Mouse (Mus musculus) gastrocnemius, adult 2 months (tissue): ENCODE data around the gene Lyl1. TPM values are rescaled to one million over a fixed set of nuclear protein-coding genes. Genes with fewer than 3 reads are reported as not detected.
A peak's percentile ranks its signal among the peaks of the same experiment; 100 is the strongest.

ENCODE experiments used
- DNase-seq: peaks from one replicate; pipeline ENCODE4 v3.0.0; 2022
- H3K27ac ChIP-seq: fragments of 200-600 bp; 2 replicates; pipeline ENCODE4 v1.8.1; 2022; ENCODE audit warnings: mild to moderate bottlenecking
- H3K4me3 ChIP-seq: fragments of 200-600 bp; 2 replicates; pipeline ENCODE4 v1.8.1; 2022; ENCODE audit warnings: mild to moderate bottlenecking, moderate library complexity
- CTCF ChIP-seq: fragments of 200-600 bp; IDR thresholded peaks from 2 replicates; pipeline ENCODE4 v1.8.1; 2022; ENCODE audit warnings: antibody characterized with exemption, mild to moderate bottlenecking, moderate library complexity
- intact Hi-C: fragments of 180-260 bp; cut with DNase I; formaldehyde crosslinking; loops from one replicate; pipeline ENCODE4 v1.15.1; 2025
- long read RNA-seq, 2 experiments: library from polyadenylated mRNA; stranded (forward); transcript quantifications; one replicate each; pipeline ENCODE4 v2.0.0; 2021
- total RNA-seq, 2 experiments: library from RNA; stranded (reverse); gene quantifications; 2 replicates each; pipeline ENCODE4 v1.2.3; 2021

Lyl1 gene
- 1 to 10 TPM; 1.1 to 1.3 TPM for total RNA-seq
- long read RNA-seq, experiment 1 = 0 reads
- long read RNA-seq, experiment 2, partial matches to known transcripts = 1 of 1 reads
- long read RNA-seq, experiment 2, other reads (novel, unspliced or antisense) = 0 of 1 reads

- H3K27ac ChIP-seq = peak within 1 kb of the TSS; percentile 87
- H3K4me3 ChIP-seq = peak within 1 kb of the TSS; percentile 58
- intact Hi-C loops = loop anchor here (5.0 kb wide), 1 partner anchor 36 kb away; no protein-coding TSS in a partner anchor
Observed at GRCm38 (mm10) chr8:84700941-84701911, at the start of gene Lyl1. Gene Lyl1, plus strand, starts transcription at chr8:84701457.

GRCm38 (mm10) chr8:84653092-84653631 is 48.1 kb upstream of the Lyl1 start:
- 0 out of 2 replicates have a peak overlapping the region, but pooled peaks have one; percentile 13 for H3K27ac ChIP-seq
- intact Hi-C loops = no loop called here
- H3K4me3 ChIP-seq = no peak overlapping the region
- DNase-seq = peak; percentile 6
- TF ChIP-seq CTCF = no peak

More at GRCm38 (mm10) chr8:84700941-84701911, at the start of gene Lyl1:
- DNase-seq = peak; percentile 75
- peak; percentile 33; the same call in 1 of the 2 replicates for TF ChIP-seq CTCF

- intact Hi-C loops = no loop called here
- H3K27ac ChIP-seq = no peak overlapping the region; the same call in 1 of the 2 replicates
- DNase-seq = no peak
- H3K4me3 ChIP-seq = no peak overlapping the region
- peak; percentile 8; the same call in 1 of the 2 replicates for TF ChIP-seq CTCF
Observed at GRCm38 (mm10) chr8:84654597-84654996, 46.7 kb upstream of the Lyl1 start.

GRCm38 (mm10) chr8:84655336-84656190 is 45.7 kb upstream of the Lyl1 start:
- H3K27ac ChIP-seq = peak overlapping the region; percentile 90
- H3K4me3 ChIP-seq = peak overlapping the region; percentile 73
- TF ChIP-seq CTCF = no peak
- intact Hi-C loops = no loop called here
- DNase-seq = no peak

- no peak for DNase-seq
- intact Hi-C loops = no loop called here
- Histone ChIP-seq H3K27ac (peak overlapping the region; percentile 90), H3K4me3 (peak overlapping the region; percentile 73)
- TF ChIP-seq CTCF = no peak
Observed at GRCm38 (mm10) chr8:84656191-84656525, 45.1 kb upstream of the Lyl1 start.

- intact Hi-C loops = no loop called here
- H3K27ac ChIP-seq = peak overlapping the region; percentile 90
- TF ChIP-seq CTCF = no peak
- peak; percentile 78 for DNase-seq
- H3K4me3 ChIP-seq = peak overlapping the region; percentile 73
Observed at GRCm38 (mm10) chr8:84656641-84657126, 44.6 kb upstream of the Lyl1 start.

GRCm38 (mm10) chr8:84657203-84657602 is 44.1 kb upstream of the Lyl1 start:
- no peak for DNase-seq
- intact Hi-C loops = no loop called here
- H3K4me3 ChIP-seq = peak overlapping the region; percentile 73
- peak overlapping the region; percentile 90 for H3K27ac ChIP-seq
- no peak for TF ChIP-seq CTCF

- no peak for TF ChIP-seq CTCF
- intact Hi-C loops = no loop called here
- no peak overlapping the region for H3K4me3 ChIP-seq
Observed at GRCm38 (mm10) chr8:84657680-84658079, 43.6 kb upstream of the Lyl1 start.

GRCm38 (mm10) chr8:84658951-84659350 is 42.3 kb upstream of the Lyl1 start:
- H3K27ac ChIP-seq = peak overlapping the region; percentile 98
- no peak for DNase-seq
- H3K4me3 ChIP-seq = no peak overlapping the region
- intact Hi-C loops = no loop called here
- TF ChIP-seq CTCF = no peak

More at GRCm38 (mm10) chr8:84657680-84658079, 43.6 kb upstream of the Lyl1 start:
- H3K27ac ChIP-seq = peak overlapping the region; percentile 90
- no peak for DNase-seq

- intact Hi-C loops = loop anchor here (10.0 kb wide), 1 partner anchor 315 kb away; the partner anchor contains the start of gene Junb
- H3K4me3 ChIP-seq = peak overlapping the region; percentile 85
- peak; percentile 64 for DNase-seq
- peak overlapping the region; percentile 98 for H3K27ac ChIP-seq
- no peak for TF ChIP-seq CTCF
Observed at GRCm38 (mm10) chr8:84659936-84660818, 41.1 kb upstream of the Lyl1 start.
